Mouse (Mus musculus) activated CD4-positive, CD25-positive, alpha-beta regulatory T cell, adult 4 months (primary cell): ENCODE measurements around the gene Tmem127. TPM values are rescaled to one million over a fixed set of nuclear protein-coding genes. Genes with fewer than 3 reads are reported as not detected.

ENCODE experiments used
- polyA plus RNA-seq, 2 experiments: library from polyadenylated mRNA; unstranded; fragments of 100-300 nt; shearing (Covaris generic); gene quantifications; one replicate each; pipeline ENCODE4 v1.2.1; 2017

Gene Tmem127
- polyA plus RNA-seq, 2 experiments from 2014 or later = 50.2 to 63.5 TPM

Other genes with a start within 250 kb of the Tmem127 start
- 10 to 100 TPM; 10.9 to 15.6 TPM for gene Ap4e1, start 239.2 kb upstream of the Tmem127 start, polyA plus RNA-seq
- gene Blvra, start 177.2 kb upstream of the Tmem127 start, polyA plus RNA-seq = 100 to 1,000 TPM; 115 to 117 TPM
- gene Ncaph, start 114.0 kb upstream of the Tmem127 start, polyA plus RNA-seq = 10 to 100 TPM; 20.0 to 30.9 TPM
- gene Itpripl1, start 104.5 kb upstream of the Tmem127 start, polyA plus RNA-seq = 10 to 100 TPM; 59.9 to 60.8 TPM
- 1 to 10 TPM in 1 of 2 experiments, under 1 TPM in 1; 0.92 to 1.5 TPM for gene 1810024B03Rik, start 39.6 kb upstream of the Tmem127 start, polyA plus RNA-seq
- gene Snrnp200, start 39.5 kb upstream of the Tmem127 start, polyA plus RNA-seq = 10 to 100 TPM; 34.2 to 51.7 TPM
- gene Ciao1, start 92 bp upstream of the Tmem127 start, polyA plus RNA-seq = 10 to 100 TPM; 33.0 to 49.2 TPM
- 10 to 100 TPM; 23.4 to 27.2 TPM for gene Stard7, start 22.3 kb downstream of the Tmem127 start, polyA plus RNA-seq
- 10 to 100 TPM; 18.6 to 38.6 TPM for gene Dusp2, start 88.3 kb downstream of the Tmem127 start, polyA plus RNA-seq
- under 1 TPM; 0.28 to 0.37 TPM for gene Astl, start 90.7 kb downstream of the Tmem127 start, polyA plus RNA-seq
- gene Adra2b, start 115.3 kb downstream of the Tmem127 start, polyA plus RNA-seq = not detected
- gene Gpat2, start 177.3 kb downstream of the Tmem127 start, polyA plus RNA-seq = under 1 TPM in 1 of 2 experiments, not detected in 1; 0.33 TPM
- 10 to 100 TPM; 48.1 to 48.7 TPM for gene Fahd2a, start 196.7 kb downstream of the Tmem127 start, polyA plus RNA-seq